Mouse (Mus musculus): Measurements from ENCODE around the gene Fbp2.

- no peak for TF ChIP-seq CTCF (IDR thresholded peaks at IDR 0.05; ENCODE audit: insufficient read depth, low read length)
- TF ChIP-seq POLR2A (IDR thresholded peaks at IDR 0.05; ENCODE audit: borderline replicate concordance, extremely low read depth, low read depth, low read length) = no peak
Measured at GRCm38 (mm10) chr13:62863771-62864170, 5.5 kb upstream of the Fbp2 start.
